Mouse (Mus musculus): ENCODE results near the gene Syce2. TPM values are rescaled to one million over a fixed set of nuclear protein-coding genes. Genes with fewer than 3 reads are reported as not detected.
A peak's percentile ranks its signal among the peaks of the same experiment; 100 is the strongest.

Syce2 gene
- total and polyA plus RNA-seq, 3 experiments, result 0.54 TPM; not detected in 2

GRCm38 (mm10) chr8:84927513-84927912, 55.6 kb downstream of the Syce2 start:
- dilution Hi-C loops (cut with MboI; ENCODE audit: extremely low pct_ligation_motif_present, extremely low pct_unique_long_range_greater_than_20kb, low sequenced_read_pairs), result no loop called here
- peaks cover 5 to 6% of the 10 kb centered on the region in 2 experiments; a peak in 3 of 4 replicates for H3K4me1 ChIP-seq (ENCODE audit: control insufficient read depth in 1 of 2, insufficient read depth in 2 of 2)
- H3K27me3 ChIP-seq (replicated peaks), result peaks cover 32% of the 10 kb centered on the region

GRCm38 (mm10) chr8:84928456-84929306, 56.8 kb downstream of the Syce2 start:
- dilution Hi-C loops (cut with MboI; ENCODE audit: extremely low pct_ligation_motif_present, extremely low pct_unique_long_range_greater_than_20kb, low sequenced_read_pairs) (no loop called here), in situ Hi-C loops (cut with MboI; ENCODE audit: low pct_ligation_motif_present, low pct_unique_long_range_greater_than_20kb, low sequenced_read_pairs) (no loop called here)
- H3K36me3 ChIP-seq (replicated peaks in 1 of 2; ENCODE audit: control insufficient read depth in 1 of 2, insufficient read depth in 1 of 2, low read length in 1 of 2), result no peaks in the 10 kb centered on the region
- peaks cover 5% of the 10 kb centered on the region in 2 experiments; a peak in 3 of 4 replicates for H3K4me1 ChIP-seq (ENCODE audit: control insufficient read depth in 1 of 2, insufficient read depth in 2 of 2)
- peak overlapping the region in 1 of 3 experiments; percentile 33 for H3K4me3 ChIP-seq (replicated peaks in 1 of 3; ENCODE audit: low read depth in 2 of 3, low read length in 2 of 3, poor library complexity in 1 of 3)
- peak; percentile 54 for DNase-seq (ENCODE audit: extremely low read depth)
- H3K9ac ChIP-seq (ENCODE audit: insufficient read depth, low read depth), result no peak overlapping the region
- H3K4me2 ChIP-seq (ENCODE audit: insufficient read depth, low read depth, poor library complexity, severe bottlenecking), result peak overlapping the region; percentile 93
- no peaks in the 10 kb centered on the region for H3K9me3 ChIP-seq (replicated peaks; ENCODE audit: low read length)
- TF ChIP-seq E2F4 (IDR thresholded peaks at IDR 0.05; ENCODE audit: insufficient replicate concordance, low read depth, low read length) (no peak), NELFE (IDR thresholded peaks at IDR 0.05; ENCODE audit: low read depth, low read length) (no peak), SMC3 (IDR thresholded peaks at IDR 0.05; ENCODE audit: low read depth, low read length) (peak; percentile 61), ELF1 (IDR thresholded peaks at IDR 0.05; ENCODE audit: low read depth, low read length) (no peak), MAX (IDR thresholded peaks at IDR 0.05; ENCODE audit: low read length) (no peak), CHD2 (IDR thresholded peaks at IDR 0.05; ENCODE audit: low read length) (peak; percentile 63), JUN (IDR thresholded peaks at IDR 0.05; ENCODE audit: insufficient read depth, low read depth, low read length) (no peak), CHD1 (IDR thresholded peaks at IDR 0.05; ENCODE audit: low read depth, low read length) (no peak), BHLHE40 (IDR thresholded peaks at IDR 0.05; ENCODE audit: low read depth, low read length) (peak; percentile 65; the same call in 1 of the 2 replicates), MAFK (IDR thresholded peaks at IDR 0.05; ENCODE audit: insufficient replicate concordance, low read length) (no peak), MXI1 (IDR thresholded peaks at IDR 0.05; ENCODE audit: low read depth, low read length) (no peak), IRF4 (IDR thresholded peaks at IDR 0.05; ENCODE audit: low read depth, low read length) (peak; percentile 60), MYC (IDR thresholded peaks at IDR 0.05; ENCODE audit: low read depth, low read length) (no peak), POLR2AphosphoS2 (IDR thresholded peaks at IDR 0.05; ENCODE audit: low read depth, low read length) (no peak), RAD21 (IDR thresholded peaks at IDR 0.05; ENCODE audit: low read depth, low read length) (peak; percentile 42), TBP (conservative IDR thresholded peaks at IDR 0.05; ENCODE audit: low read depth, low read length) (no peak), CTCF (conservative IDR thresholded peaks at IDR 0.05 in 1 of 2, IDR thresholded peaks at IDR 0.05 in 1 of 2; ENCODE audit: low read depth in 2 of 2, low read length in 2 of 2) (peak in 1 of 2 experiments; percentile 73; a peak in 2 of 4 replicates), SIN3A (IDR thresholded peaks at IDR 0.05; ENCODE audit: low read length) (no peak)
- no peaks in the 10 kb centered on the region for H3K79me2 ChIP-seq (replicated peaks; ENCODE audit: control insufficient read depth, extremely low read depth, insufficient read depth, poor library complexity, severe bottlenecking)
- H3K27ac ChIP-seq (ENCODE audit: insufficient read depth, low read depth), result no peak overlapping the region
- peaks cover 38% of the 10 kb centered on the region for H3K27me3 ChIP-seq (replicated peaks)

More at GRCm38 (mm10) chr8:84927513-84927912, 55.6 kb downstream of the Syce2 start:
- in situ Hi-C loops (cut with MboI; ENCODE audit: low pct_ligation_motif_present, low pct_unique_long_range_greater_than_20kb, low sequenced_read_pairs), result no loop called here
- H3K79me2 ChIP-seq (replicated peaks; ENCODE audit: control insufficient read depth, extremely low read depth, insufficient read depth, poor library complexity, severe bottlenecking), result no peaks in the 10 kb centered on the region
- DNase-seq (ENCODE audit: extremely low read depth), result no peak
- no peaks in the 10 kb centered on the region for H3K9me3 ChIP-seq (replicated peaks; ENCODE audit: low read length)
- no peaks in the 10 kb centered on the region for H3K36me3 ChIP-seq (replicated peaks in 1 of 2; ENCODE audit: control insufficient read depth in 1 of 2, insufficient read depth in 1 of 2, low read length in 1 of 2)
- TF ChIP-seq JUND (conservative IDR thresholded peaks at IDR 0.05; ENCODE audit: low read depth, low read length) (no peak), E2F4 (IDR thresholded peaks at IDR 0.05; ENCODE audit: insufficient replicate concordance, low read depth, low read length) (no peak), NELFE (IDR thresholded peaks at IDR 0.05; ENCODE audit: low read depth, low read length) (no peak), RCOR1 (conservative IDR thresholded peaks at IDR 0.05; ENCODE audit: low read depth, low read length) (no peak), EP300 (IDR thresholded peaks at IDR 0.05; ENCODE audit: low read length) (no peak), ZKSCAN1 (IDR thresholded peaks at IDR 0.05; ENCODE audit: borderline replicate concordance, low read depth, low read length) (no peak), CHD1 (IDR thresholded peaks at IDR 0.05; ENCODE audit: low read depth, low read length) (no peak), MXI1 (IDR thresholded peaks at IDR 0.05; ENCODE audit: low read depth, low read length) (no peak), ZNF384 (IDR thresholded peaks at IDR 0.05; ENCODE audit: low read depth, low read length) (no peak)
- no peak overlapping the region for H3K4me2 ChIP-seq (ENCODE audit: insufficient read depth, low read depth, poor library complexity, severe bottlenecking)
- H3K9ac ChIP-seq (ENCODE audit: insufficient read depth, low read depth), result no peak overlapping the region
- H3K27ac ChIP-seq (ENCODE audit: insufficient read depth, low read depth), result no peak overlapping the region
- no peak overlapping the region for H3K4me3 ChIP-seq (replicated peaks in 1 of 3; ENCODE audit: low read depth in 2 of 3, low read length in 2 of 3, poor library complexity in 1 of 3)

Data from CH12.LX (cell line).